Mouse (Mus musculus) cortical plate, adult 2 months (tissue): ENCODE data around the gene Arl6ip1.

Source experiments
- CTCF ChIP-seq: fragments of 200-500 bp; IDR thresholded peaks from 2 replicates; pipeline ENCODE4 v1.5.1; 2011; ENCODE audit warnings: mild to moderate bottlenecking, control low read depth, low read length; ENCODE audit not compliant: insufficient read depth; ENCODE audit errors: extremely low read depth
- POLR2A ChIP-seq: fragments of 200-500 bp; IDR thresholded peaks from 2 replicates; pipeline ENCODE4 v1.6.1; 2011; ENCODE audit warnings: mild to moderate bottlenecking, low read length, control low read depth; ENCODE audit not compliant: insufficient read depth; ENCODE audit errors: extremely low read depth

GRCm38 (mm10) chr7:118123512-118124411, 5.7 kb downstream of the Arl6ip1 start:
- TF ChIP-seq CTCF (no peak), POLR2A (no peak)
